Mouse (Mus musculus): Measurements from ENCODE around the gene Rabl6. TPM values are rescaled to one million over a fixed set of nuclear protein-coding genes. Genes with fewer than 3 reads are reported as not detected.

The Rabl6 gene
- 69.2 and 71.3 TPM in 2 replicates for polyA plus RNA-seq (2012; rRNA removed; ENCODE audit: low replicate concordance)

GRCm38 (mm10) chr2:25607761-25608622, at the start of gene Rabl6:
TSS of gene Rabl6 (minus strand) at chr2:25608521.

GRCm38 (mm10) chr2:25657652-25658051, 49.3 kb upstream of the Rabl6 start, which contains the start of gene Lcn5:
TSS of gene Lcn5 (plus strand) at chr2:25657952.

GRCm38 (mm10) chr2:25652902-25653301, 44.6 kb upstream of the Rabl6 start, which contains the start of gene Lcn8:
TSS of gene Lcn8 (plus strand) at chr2:25653120.

GRCm38 (mm10) chr2:25627811-25628210, 19.5 kb upstream of the Rabl6 start, which contains the start of gene Fcna:
TSS of gene Fcna (minus strand) at chr2:25628030.

GRCm38 (mm10) chr2:25621229-25622200, 13.2 kb upstream of the Rabl6 start, which contains the start of gene Tmem141:
TSS of gene Tmem141 (minus strand) at chr2:25622005.

GRCm38 (mm10) chr2:25617578-25617977, 9.3 kb upstream of the Rabl6 start, which contains the start of gene Ccdc183:
TSS of gene Ccdc183 (minus strand) at chr2:25617678.

GRCm38 (mm10) chr2:25581294-25581864, 26.9 kb downstream of the Rabl6 start, which contains the start of gene Ajm1:
TSS of gene Ajm1 (minus strand) at chr2:25581757.

GRCm38 (mm10) chr2:25574579-25575431, 33.5 kb downstream of the Rabl6 start, which contains the start of the genes Mamdc4 and Phpt1:
TSS of gene Mamdc4 (minus strand) at chr2:25574845.
TSS of gene Phpt1 (minus strand) at chr2:25575224.

GRCm38 (mm10) chr2:25557221-25557963, 50.9 kb downstream of the Rabl6 start, which contains the start of gene Edf1:
TSS of gene Edf1 (plus strand) at chr2:25557847.

GRCm38 (mm10) chr2:25546811-25547491, 61.4 kb downstream of the Rabl6 start, which contains the start of gene Traf2:
TSS of gene Traf2 (minus strand) at chr2:25546940.

Other genes with a start within 250 kb of the Rabl6 start
- 43.6 and 71.9 TPM in 2 replicates for gene Uap1l1, start 242.8 kb downstream of the Rabl6 start, polyA plus RNA-seq (2012; rRNA removed; ENCODE audit: low replicate concordance)
- gene Sapcd2, start 236.2 kb downstream of the Rabl6 start, polyA plus RNA-seq (2012; rRNA removed; ENCODE audit: low replicate concordance) = 0.86 and 3.4 TPM in 2 replicates
- 48.9 and 63.5 TPM in 2 replicates for gene Entpd2, start 212.6 kb downstream of the Rabl6 start, polyA plus RNA-seq (2012; rRNA removed; ENCODE audit: low replicate concordance)
- 151 and 254 TPM in 2 replicates for gene Npdc1, start 209.2 kb downstream of the Rabl6 start, polyA plus RNA-seq (2012; rRNA removed; ENCODE audit: low replicate concordance)
- 7.8 and 13.8 TPM in 2 replicates for gene Fut7, start 185.3 kb downstream of the Rabl6 start, polyA plus RNA-seq (2012; rRNA removed; ENCODE audit: low replicate concordance)
- 52.8 and 92.1 TPM in 2 replicates for gene Abca2, start 179.8 kb downstream of the Rabl6 start, polyA plus RNA-seq (2012; rRNA removed; ENCODE audit: low replicate concordance)
- 8.4 and 21.2 TPM in 2 replicates for gene Clic3, start 151.7 kb downstream of the Rabl6 start, polyA plus RNA-seq (2012; rRNA removed; ENCODE audit: low replicate concordance)
- gene Paxx, start 147.4 kb downstream of the Rabl6 start, polyA plus RNA-seq (2012; rRNA removed; ENCODE audit: low replicate concordance) = 92.7 and 147 TPM in 2 replicates
- 4.8 and 6.6 TPM in 2 replicates for gene Ptgds, start 138.5 kb downstream of the Rabl6 start, polyA plus RNA-seq (2012; rRNA removed; ENCODE audit: low replicate concordance)
- not detected in 2 replicates for gene Lcn12, start 114.6 kb downstream of the Rabl6 start, polyA plus RNA-seq (2012; rRNA removed; ENCODE audit: low replicate concordance)
- gene Fbxw5, start 107.8 kb downstream of the Rabl6 start, polyA plus RNA-seq (2012; rRNA removed; ENCODE audit: low replicate concordance) = 19.9 and 31.9 TPM in 2 replicates
- 12.2 and 13.2 TPM in 2 replicates for gene C8g, start 106.8 kb downstream of the Rabl6 start, polyA plus RNA-seq (2012; rRNA removed; ENCODE audit: low replicate concordance)
- gene Traf2, start 61.6 kb downstream of the Rabl6 start, polyA plus RNA-seq (2012; rRNA removed; ENCODE audit: low replicate concordance) = 20.0 and 23.9 TPM in 2 replicates
- gene Edf1, start 50.7 kb downstream of the Rabl6 start, polyA plus RNA-seq (2012; rRNA removed; ENCODE audit: low replicate concordance) = 65.0 and 134 TPM in 2 replicates
- 3.4 and 4.2 TPM in 2 replicates for gene Mamdc4, start 33.7 kb downstream of the Rabl6 start, polyA plus RNA-seq (2012; rRNA removed; ENCODE audit: low replicate concordance)
- gene Phpt1, start 33.3 kb downstream of the Rabl6 start, polyA plus RNA-seq (2012; rRNA removed; ENCODE audit: low replicate concordance) = 42.8 and 48.1 TPM in 2 replicates
- gene Ajm1, start 26.8 kb downstream of the Rabl6 start, polyA plus RNA-seq (2012; rRNA removed; ENCODE audit: low replicate concordance) = 0.79 and 2.0 TPM in 2 replicates
- not detected in 2 replicates for gene Ccdc183, start 9.2 kb upstream of the Rabl6 start, polyA plus RNA-seq (2012; rRNA removed; ENCODE audit: low replicate concordance)
- 20.4 and 44.3 TPM in 2 replicates for gene Tmem141, start 13.5 kb upstream of the Rabl6 start, polyA plus RNA-seq (2012; rRNA removed; ENCODE audit: low replicate concordance)
- 17.3 and 33.5 TPM in 2 replicates for gene Fcna, start 19.5 kb upstream of the Rabl6 start, polyA plus RNA-seq (2012; rRNA removed; ENCODE audit: low replicate concordance)
- not detected in 2 replicates for gene Lcn8, start 44.6 kb upstream of the Rabl6 start, polyA plus RNA-seq (2012; rRNA removed; ENCODE audit: low replicate concordance)
- not detected in 2 replicates for gene Lcn5, start 49.4 kb upstream of the Rabl6 start, polyA plus RNA-seq (2012; rRNA removed; ENCODE audit: low replicate concordance)
- gene Lcn6, start 68.3 kb upstream of the Rabl6 start, polyA plus RNA-seq (2012; rRNA removed; ENCODE audit: low replicate concordance) = not detected in 2 replicates
- gene Lcn10, start 74.2 kb upstream of the Rabl6 start, polyA plus RNA-seq (2012; rRNA removed; ENCODE audit: low replicate concordance) = not detected in 2 replicates
- not detected in 2 replicates for gene Obp2a, start 91.5 kb upstream of the Rabl6 start, polyA plus RNA-seq (2012; rRNA removed; ENCODE audit: low replicate concordance)
- 39.9 and 133 TPM in 2 replicates for gene Bmyc, start 98.2 kb upstream of the Rabl6 start, polyA plus RNA-seq (2012; rRNA removed; ENCODE audit: low replicate concordance)
- not detected in 2 replicates for gene Obp2b, start 128.5 kb upstream of the Rabl6 start, polyA plus RNA-seq (2012; rRNA removed; ENCODE audit: low replicate concordance)
- not detected in 2 replicates for gene Lcn3, start 157.0 kb upstream of the Rabl6 start, polyA plus RNA-seq (2012; rRNA removed; ENCODE audit: low replicate concordance)
- gene Lcn11, start 168.5 kb upstream of the Rabl6 start, polyA plus RNA-seq (2012; rRNA removed; ENCODE audit: low replicate concordance) = not detected in 2 replicates
- gene Gm13539, start 173.7 kb upstream of the Rabl6 start, polyA plus RNA-seq (2012; rRNA removed; ENCODE audit: low replicate concordance) = not detected in 2 replicates
- not detected in 2 replicates for gene Glt6d1, start 207.3 kb upstream of the Rabl6 start, polyA plus RNA-seq (2012; rRNA removed; ENCODE audit: low replicate concordance)
- gene Lcn9, start 214.6 kb upstream of the Rabl6 start, polyA plus RNA-seq (2012; rRNA removed; ENCODE audit: low replicate concordance) = not detected in 2 replicates
- not detected in 2 replicates for gene Sohlh1, start 238.7 kb upstream of the Rabl6 start, polyA plus RNA-seq (2012; rRNA removed; ENCODE audit: low replicate concordance)

Measured in mammary gland, adult 2 months (tissue).